Mouse (Mus musculus) C2C12 (cell line): ENCODE results near the gene Olfr1418.

ENCODE experiments used
- CEBPB ChIP-seq: IDR thresholded peaks from one replicate; pipeline ENCODE4 v1.6.1; 2011; ENCODE audit warnings: low read depth, mild to moderate bottlenecking, control low read depth, moderate library complexity
- CTCF ChIP-seq: IDR thresholded peaks from one replicate; pipeline ENCODE4 v1.5.1; 2011; ENCODE audit not compliant: control insufficient read depth, insufficient read depth, insufficient read length
- MAX ChIP-seq: IDR thresholded peaks from one replicate; pipeline ENCODE4 v1.6.1; 2011; ENCODE audit warnings: mild to moderate bottlenecking, control low read depth
- MYOG ChIP-seq: IDR thresholded peaks from one replicate; pipeline ENCODE4 v1.6.1; 2011; ENCODE audit not compliant: control insufficient read depth, insufficient read length; ENCODE audit errors: extremely low read depth

GRCm38 (mm10) chr19:11819143-11819700, 41.6 kb downstream of the Olfr1418 start, which contains the start of gene Stx3:
- TF ChIP-seq CEBPB (no peak), CTCF (no peak), MAX (no peak), MYOG (no peak)
